Mouse (Mus musculus): ENCODE results near the gene Dab1. TPM values are rescaled to one million over a fixed set of nuclear protein-coding genes. Genes with fewer than 3 reads are reported as not detected.
A peak's percentile ranks its signal among the peaks of the same experiment; 100 is the strongest.

Dab1 gene
- total and polyA plus RNA-seq, 2 experiments from 2014 or later, result 47.9 to 109 TPM

DNA sequence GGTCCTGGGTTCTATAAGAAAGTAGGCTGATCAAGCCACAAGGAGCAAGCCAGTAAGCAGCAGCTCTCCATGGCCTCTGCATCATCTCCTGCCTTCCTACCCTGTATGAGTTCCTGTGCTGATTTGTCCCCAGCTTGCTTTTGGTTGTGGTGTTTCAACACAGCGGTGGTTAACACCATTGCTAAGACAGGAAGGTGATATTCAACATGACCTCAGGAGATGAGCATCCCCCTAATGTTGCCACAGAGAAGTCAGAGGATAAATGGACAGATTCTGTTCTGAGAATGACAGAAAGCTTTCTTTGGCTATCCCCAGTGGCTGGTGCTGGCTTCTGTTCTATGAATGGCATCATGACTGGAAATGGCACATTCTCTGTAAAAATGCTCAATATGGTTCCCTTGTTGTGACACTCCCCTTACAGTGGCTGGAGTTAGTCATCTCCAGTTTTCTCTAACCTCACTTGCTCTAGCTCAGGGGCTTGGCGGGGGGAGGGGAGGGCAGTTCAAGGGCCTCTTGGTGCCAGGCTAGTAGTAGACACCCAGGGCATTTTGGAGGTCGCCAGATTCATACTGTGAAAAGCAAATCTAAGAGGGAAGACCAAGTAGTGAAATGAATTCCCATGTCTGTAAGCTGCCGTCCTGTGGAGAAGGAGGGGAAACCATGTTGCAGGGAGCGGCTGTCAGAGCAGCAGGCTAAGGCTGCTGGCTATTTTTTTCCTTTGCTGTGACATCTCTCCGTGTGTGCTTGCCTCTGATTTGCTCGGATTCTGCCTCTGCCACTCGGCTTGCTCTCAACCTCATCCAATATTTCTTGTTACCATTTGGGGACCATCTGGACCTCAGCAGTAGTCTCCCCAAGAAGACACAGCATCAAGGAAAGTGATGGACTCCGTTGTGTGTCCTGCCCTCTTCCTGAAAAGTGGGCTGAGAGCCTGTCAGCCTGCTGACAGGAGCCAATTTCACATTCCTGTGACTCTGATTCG, 1086.8 kb downstream of the Dab1 start:
- ATAC-seq (ENCODE audit: low FRiP score), result no peak
- TF ChIP-seq CTCF (IDR thresholded peaks at IDR 0.05), result peak; percentile 43
- H3K27me3 ChIP-seq (ENCODE audit: insufficient read depth, low read length), result no peaks in the 10 kb centered on the region
- no peaks in the 10 kb centered on the region for H3K9me3 ChIP-seq (ENCODE audit: low read length)
- no peak for DNase-seq (ENCODE audit: low spot score)
- WGBS, result 34% methylated on average over 10 of the region's 10 CpGs
- H3K4me1 ChIP-seq (ENCODE audit: insufficient read depth, low read length), result 0 out of 2 replicates have a peak, but pooled peaks cover 4% of the 10 kb centered on the region
- H3K36me3 ChIP-seq (ENCODE audit: insufficient read depth, low read length), result no peaks in the 10 kb centered on the region
- no peak overlapping the region for H3K4me2 ChIP-seq (ENCODE audit: low read depth, low read length, poor library complexity, severe bottlenecking)
- H3K4me3 ChIP-seq (ENCODE audit: low read depth, low read length), result no peak overlapping the region
- H3K9ac ChIP-seq (replicated peaks; ENCODE audit: low read length, poor library complexity, severe bottlenecking), result no peak overlapping the region
- 0 out of 2 replicates have a peak overlapping the region, but pooled peaks have one; percentile 18 for H3K27ac ChIP-seq (ENCODE audit: low read depth, low read length)

GRCm38 (mm10) chr4:104712338-104713083, 1093.4 kb downstream of the Dab1 start:
- no peak overlapping the region for H3K4me2 ChIP-seq (ENCODE audit: low read depth, low read length, poor library complexity, severe bottlenecking)
- no peak for TF ChIP-seq CTCF (IDR thresholded peaks at IDR 0.05)
- H3K36me3 ChIP-seq (ENCODE audit: insufficient read depth, low read length), result no peaks in the 10 kb centered on the region
- H3K9me3 ChIP-seq (ENCODE audit: low read length), result no peaks in the 10 kb centered on the region
- no peaks in the 10 kb centered on the region; the same call in 1 of the 2 replicates for H3K4me1 ChIP-seq (ENCODE audit: insufficient read depth, low read length)
- H3K4me3 ChIP-seq (ENCODE audit: low read depth, low read length), result no peak overlapping the region
- no peaks in the 10 kb centered on the region for H3K27me3 ChIP-seq (ENCODE audit: insufficient read depth, low read length)
- WGBS, result 85% methylated on average over 15 of the region's 15 CpGs
- ATAC-seq (ENCODE audit: low FRiP score), result no peak
- H3K27ac ChIP-seq (ENCODE audit: low read depth, low read length), result no peak overlapping the region
- H3K9ac ChIP-seq (replicated peaks; ENCODE audit: low read length, poor library complexity, severe bottlenecking), result no peak overlapping the region
- no peak for DNase-seq (ENCODE audit: low spot score)

GRCm38 (mm10) chr4:104714925-104715519, 1095.9 kb downstream of the Dab1 start:
- Histone ChIP-seq H3K4me2 (ENCODE audit: low read depth, low read length, poor library complexity, severe bottlenecking) (no peak overlapping the region), H3K9ac (replicated peaks; ENCODE audit: low read length, poor library complexity, severe bottlenecking) (no peak overlapping the region), H3K27ac (ENCODE audit: low read depth, low read length) (no peak overlapping the region), H3K4me1 (ENCODE audit: insufficient read depth, low read length) (no peaks in the 10 kb centered on the region; the same call in 1 of the 2 replicates), H3K9me3 (ENCODE audit: low read length) (no peaks in the 10 kb centered on the region), H3K4me3 (ENCODE audit: low read depth, low read length) (no peak overlapping the region), H3K36me3 (ENCODE audit: insufficient read depth, low read length) (no peaks in the 10 kb centered on the region), H3K27me3 (ENCODE audit: insufficient read depth, low read length) (no peaks in the 10 kb centered on the region)
- TF ChIP-seq CTCF (IDR thresholded peaks at IDR 0.05), result no peak
- ATAC-seq (ENCODE audit: low FRiP score), result no peak
- DNase-seq (ENCODE audit: low spot score), result no peak
- WGBS, result 94% methylated on average over 9 of the region's 9 CpGs

GRCm38 (mm10) chr4:104715857-104716256, 1096.7 kb downstream of the Dab1 start:
- peaks cover 6% of the 10 kb centered on the region for H3K36me3 ChIP-seq (ENCODE audit: insufficient read depth, low read length)
- ATAC-seq (ENCODE audit: low FRiP score) (no peak), DNase-seq (ENCODE audit: low spot score) (no peak)
- H3K9me3 ChIP-seq (ENCODE audit: low read length), result no peaks in the 10 kb centered on the region
- no peak overlapping the region for H3K4me2 ChIP-seq (ENCODE audit: low read depth, low read length, poor library complexity, severe bottlenecking)
- H3K9ac ChIP-seq (replicated peaks; ENCODE audit: low read length, poor library complexity, severe bottlenecking), result no peak overlapping the region
- H3K27me3 ChIP-seq (ENCODE audit: insufficient read depth, low read length), result no peaks in the 10 kb centered on the region
- no peak overlapping the region for H3K4me3 ChIP-seq (ENCODE audit: low read depth, low read length)
- 76% methylated on average over 6 of the region's 6 CpGs for WGBS
- no peaks in the 10 kb centered on the region; the same call in 1 of the 2 replicates for H3K4me1 ChIP-seq (ENCODE audit: insufficient read depth, low read length)
- H3K27ac ChIP-seq (ENCODE audit: low read depth, low read length), result no peak overlapping the region
- TF ChIP-seq CTCF (IDR thresholded peaks at IDR 0.05), result no peak

DNA sequence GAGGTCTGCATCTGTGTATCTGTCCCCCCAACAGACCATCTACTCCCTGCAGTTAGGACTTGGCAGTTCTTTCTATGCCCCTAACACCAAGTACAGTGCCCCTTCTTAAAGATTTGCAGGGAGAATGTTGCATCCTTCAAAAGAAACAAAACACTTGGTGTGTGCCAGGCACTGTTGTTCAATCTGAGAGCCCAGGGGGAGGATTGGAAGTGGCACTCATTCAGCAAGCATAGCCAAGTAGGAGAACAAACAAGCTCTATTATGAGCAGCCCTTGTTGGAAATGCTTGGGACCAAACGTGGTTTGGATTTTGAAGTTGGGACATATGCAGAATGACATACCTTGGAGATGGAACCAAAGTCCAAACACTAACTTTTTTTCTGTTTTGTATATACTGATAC, 1097.3 kb downstream of the Dab1 start:
- no peaks in the 10 kb centered on the region for H3K27me3 ChIP-seq (ENCODE audit: insufficient read depth, low read length)
- no peak overlapping the region for H3K4me3 ChIP-seq (ENCODE audit: low read depth, low read length)
- H3K4me1 ChIP-seq (ENCODE audit: insufficient read depth, low read length), result no peaks in the 10 kb centered on the region; the same call in 1 of the 2 replicates
- peaks cover 6% of the 10 kb centered on the region for H3K36me3 ChIP-seq (ENCODE audit: insufficient read depth, low read length)
- no peak overlapping the region for H3K27ac ChIP-seq (ENCODE audit: low read depth, low read length)
- no peak for ATAC-seq (ENCODE audit: low FRiP score)
- H3K9ac ChIP-seq (replicated peaks; ENCODE audit: low read length, poor library complexity, severe bottlenecking), result no peak overlapping the region
- DNase-seq (ENCODE audit: low spot score), result no peak
- 47% methylated on average over 1 of the region's 1 CpGs for WGBS
- no peak overlapping the region for H3K4me2 ChIP-seq (ENCODE audit: low read depth, low read length, poor library complexity, severe bottlenecking)
- no peak for TF ChIP-seq CTCF (IDR thresholded peaks at IDR 0.05)
- H3K9me3 ChIP-seq (ENCODE audit: low read length), result no peaks in the 10 kb centered on the region
